Mouse (Mus musculus) embryo, embryonic 9.5 days (tissue): ENCODE data around the gene Gbe1.

ENCODE experiments used
- DNase-seq: peaks from one replicate; pipeline ENCODE4 v3.0.0-alpha.2; 2017; ENCODE audit errors: extremely low spot score

Gene Gbe1

DNA sequence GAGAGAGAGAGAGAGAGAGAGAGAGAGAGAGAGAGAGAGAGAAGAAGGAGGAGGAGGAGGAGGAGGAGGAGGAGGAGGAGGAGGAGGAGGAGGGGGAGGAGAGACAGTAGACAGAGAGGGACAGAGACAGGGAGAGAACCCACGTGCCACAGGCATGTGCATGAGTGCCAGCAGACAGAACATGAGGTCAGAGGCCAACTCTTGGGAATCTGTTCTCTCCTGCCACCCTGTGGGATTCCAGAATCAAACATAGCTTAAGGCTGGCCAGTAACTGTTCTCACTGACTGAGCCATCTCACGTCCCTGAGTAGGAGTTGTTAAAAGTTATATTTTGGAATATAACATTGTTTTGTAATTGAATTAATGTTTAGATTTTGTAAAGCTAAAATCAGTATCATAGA lies 39.3 kb downstream of the Gbe1 start:
- DNase-seq, result peak; percentile 26

- no peak for DNase-seq
Observed at GRCm38 (mm10) chr16:70358326-70358725, 44.6 kb downstream of the Gbe1 start.

- no peak for DNase-seq
Observed at GRCm38 (mm10) chr16:70365229-70365628, 51.5 kb downstream of the Gbe1 start.

DNA sequence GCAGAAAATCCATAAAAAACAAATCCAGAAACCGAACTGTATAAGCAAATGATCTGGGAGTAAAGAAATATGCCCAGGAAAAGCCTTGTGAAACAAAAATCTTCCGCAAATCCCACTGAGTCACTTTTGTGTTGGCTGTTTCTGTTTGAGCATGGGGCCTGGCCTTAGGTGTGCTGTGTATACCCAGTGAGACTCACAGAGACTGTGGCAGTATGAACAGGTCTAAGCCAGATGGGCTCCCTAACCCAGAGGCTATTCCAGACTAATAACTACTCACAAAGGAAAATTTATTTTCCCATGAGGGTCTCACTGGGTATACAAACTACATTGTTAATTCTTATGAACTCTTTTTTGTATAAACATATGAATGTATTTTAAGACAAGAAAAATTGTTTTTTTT lies 67.3 kb downstream of the Gbe1 start:
- DNase-seq, result no peak

- no peak for DNase-seq
Observed at GRCm38 (mm10) chr16:70385494-70385893, 71.7 kb downstream of the Gbe1 start.

DNA sequence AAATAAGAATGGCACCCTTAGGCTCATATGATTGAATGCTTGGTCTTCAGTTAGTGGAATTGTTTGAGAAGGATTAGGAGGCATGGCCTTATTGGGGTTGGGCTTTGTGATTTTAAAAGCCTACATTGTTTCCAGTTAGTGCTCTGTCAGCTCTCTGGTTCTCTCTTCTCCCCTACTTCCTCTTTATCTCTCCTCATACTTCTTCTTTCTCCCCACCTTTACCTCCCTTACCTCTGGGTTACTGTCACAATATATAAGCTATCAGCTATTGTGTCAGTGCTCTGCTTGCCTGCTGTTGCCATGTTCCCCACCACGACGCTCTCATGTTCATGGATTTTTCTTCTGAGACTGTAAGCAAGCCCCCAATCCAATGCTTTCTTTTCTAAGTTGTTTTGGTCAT lies 73.6 kb downstream of the Gbe1 start:
- no peak for DNase-seq

- DNase-seq, result no peak
Observed at GRCm38 (mm10) chr16:70395276-70395675, 81.5 kb downstream of the Gbe1 start.

GRCm38 (mm10) chr16:70407780-70408179 lies 94.0 kb downstream of the Gbe1 start:
- DNase-seq, result no peak

DNA sequence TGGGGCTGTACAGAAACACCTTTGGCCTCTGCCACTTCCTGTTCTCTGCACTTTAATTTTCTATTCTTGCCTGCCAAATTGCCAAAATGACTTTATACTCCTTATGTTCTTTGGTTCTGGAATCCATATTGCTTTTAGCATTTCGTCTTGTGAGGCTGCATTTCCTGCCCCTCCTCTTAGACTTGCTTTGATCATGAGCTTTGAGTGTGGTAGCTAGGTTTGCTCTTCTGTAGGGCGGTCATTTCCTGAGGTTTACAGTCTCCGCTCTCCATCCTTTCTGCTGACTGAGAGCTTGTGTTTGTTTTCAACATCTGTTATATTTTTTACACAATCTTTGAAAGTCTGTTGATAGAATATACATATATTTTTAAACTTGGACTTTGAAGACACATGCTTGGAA lies 107.3 kb downstream of the Gbe1 start:
- no peak for DNase-seq

DNA sequence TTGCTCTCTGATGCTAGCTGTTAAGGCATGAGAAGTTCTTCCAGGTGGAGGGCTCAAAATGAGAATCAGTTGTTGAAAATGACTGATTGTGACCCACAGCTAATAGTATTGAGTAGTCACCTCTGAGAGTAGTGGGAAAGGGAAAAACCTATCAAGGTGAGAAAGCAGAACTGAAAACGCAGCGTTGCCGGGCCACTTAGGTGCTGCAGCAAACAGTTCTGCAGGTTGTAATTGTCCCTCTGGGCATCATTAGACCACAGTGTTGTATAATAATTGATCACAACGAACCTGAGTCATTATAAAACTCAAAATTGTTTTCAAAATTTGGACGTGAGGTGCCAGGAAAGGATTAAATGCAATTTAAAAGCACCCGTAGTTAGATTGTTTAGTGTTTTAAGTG lies 135.8 kb downstream of the Gbe1 start:
- no peak for DNase-seq

DNA sequence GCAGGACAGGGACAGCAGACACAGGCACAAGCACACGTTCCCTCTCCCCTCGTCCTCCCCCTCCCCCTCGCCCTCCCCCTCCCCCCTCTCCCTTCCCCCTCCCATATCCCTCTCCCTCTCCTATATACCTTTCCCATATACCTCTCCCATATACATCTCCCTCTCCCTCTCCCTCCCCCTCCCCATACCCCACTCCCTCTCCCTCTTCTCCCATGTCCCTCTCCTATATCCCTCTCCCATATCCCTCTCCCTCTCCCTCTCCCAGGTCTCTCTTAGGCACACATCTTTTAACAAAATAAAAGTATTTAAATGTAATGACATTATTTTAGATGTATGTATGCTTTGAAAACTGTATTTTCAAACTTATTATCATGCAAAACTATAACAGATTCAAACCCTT lies 161.8 kb downstream of the Gbe1 start:
- DNase-seq, result no peak

- DNase-seq, result no peak
Observed at GRCm38 (mm10) chr16:70476161-70476560, 162.4 kb downstream of the Gbe1 start.

- no peak for DNase-seq
Observed at GRCm38 (mm10) chr16:70480494-70480893, 166.7 kb downstream of the Gbe1 start.

GRCm38 (mm10) chr16:70506457-70506856 lies 192.7 kb downstream of the Gbe1 start:
- DNase-seq, result no peak

GRCm38 (mm10) chr16:70510938-70511337 lies 197.2 kb downstream of the Gbe1 start:
- DNase-seq, result no peak

GRCm38 (mm10) chr16:70522861-70523260 lies 209.1 kb downstream of the Gbe1 start:
- no peak for DNase-seq

DNA sequence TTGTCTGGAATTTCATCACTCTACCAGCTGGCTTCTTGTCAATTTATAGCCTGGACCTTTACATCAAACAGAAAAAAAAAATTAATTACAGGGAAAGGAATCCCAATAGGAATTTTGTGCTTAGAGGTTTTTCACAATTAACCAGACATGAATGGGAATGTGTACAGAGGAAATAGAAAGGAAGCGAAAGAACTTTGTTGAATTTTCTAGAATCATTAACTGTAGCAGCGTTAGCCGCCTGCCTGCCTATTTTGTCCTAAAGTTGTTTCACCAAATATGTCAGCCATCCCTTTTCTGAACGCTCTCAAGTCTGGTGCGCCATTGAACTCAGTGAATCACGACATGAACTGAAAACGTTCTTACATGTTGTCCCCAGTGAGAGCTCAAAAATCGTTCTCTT lies 209.8 kb downstream of the Gbe1 start:
- no peak for DNase-seq

DNA sequence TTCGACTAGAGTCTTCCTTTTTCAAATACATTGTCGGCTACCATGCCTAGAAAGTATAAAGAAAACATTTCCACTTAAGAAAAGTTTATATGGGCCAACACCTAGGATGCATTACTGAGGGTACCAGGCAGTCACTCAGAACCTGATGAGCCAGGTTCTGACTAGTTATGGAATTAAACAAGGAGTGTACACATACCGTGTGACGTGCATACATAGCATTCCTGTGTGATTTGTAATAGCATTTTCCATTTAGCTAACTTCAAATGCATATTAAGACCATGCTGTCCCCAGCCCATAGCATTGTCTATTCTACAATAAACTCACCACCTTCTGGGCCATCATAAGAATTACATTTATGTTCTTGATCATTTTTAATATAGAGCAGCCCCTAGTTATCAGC lies 210.5 kb downstream of the Gbe1 start:
- DNase-seq, result no peak

GRCm38 (mm10) chr16:70527224-70527623 lies 213.5 kb downstream of the Gbe1 start:
- no peak for DNase-seq

- DNase-seq, result no peak
Observed at GRCm38 (mm10) chr16:70535224-70535623, 221.5 kb downstream of the Gbe1 start.

- peak; percentile 28 for DNase-seq
Observed at GRCm38 (mm10) chr16:70550835-70551234, 237.1 kb downstream of the Gbe1 start.

DNA sequence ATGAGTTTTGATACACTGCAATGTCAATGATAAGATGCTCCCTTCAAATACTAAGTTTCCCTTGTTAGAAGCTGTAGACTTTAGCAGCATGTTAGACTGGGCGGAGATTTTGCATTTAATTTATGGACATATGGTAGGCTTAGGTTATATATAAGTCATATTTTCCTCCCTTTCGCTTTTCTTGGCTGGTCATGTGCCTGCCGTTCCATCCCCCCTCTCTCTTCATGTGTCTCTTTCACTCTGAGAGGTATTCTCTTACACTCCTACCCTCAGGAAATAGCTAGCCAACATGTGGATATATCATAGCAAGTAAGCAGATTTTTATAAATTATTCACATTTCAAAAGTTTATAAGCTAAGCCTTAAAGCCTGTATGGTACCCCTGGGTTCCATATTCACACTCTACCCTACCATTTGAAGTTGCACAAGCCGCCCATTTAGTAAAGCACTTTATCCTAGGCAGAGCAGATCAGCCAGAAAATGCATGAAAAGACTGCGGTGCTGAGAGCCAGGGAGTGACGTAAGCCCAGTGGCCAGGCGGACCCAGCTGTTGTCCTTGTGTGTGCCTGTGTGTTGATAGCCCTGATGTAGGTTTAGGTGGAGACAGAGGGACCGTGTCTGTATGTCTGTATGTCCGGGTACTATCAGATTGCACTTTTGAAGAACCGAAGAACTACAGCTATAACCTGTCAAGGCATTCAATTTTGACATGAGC lies 248.0 kb downstream of the Gbe1 start:
- no peak for DNase-seq

DNA sequence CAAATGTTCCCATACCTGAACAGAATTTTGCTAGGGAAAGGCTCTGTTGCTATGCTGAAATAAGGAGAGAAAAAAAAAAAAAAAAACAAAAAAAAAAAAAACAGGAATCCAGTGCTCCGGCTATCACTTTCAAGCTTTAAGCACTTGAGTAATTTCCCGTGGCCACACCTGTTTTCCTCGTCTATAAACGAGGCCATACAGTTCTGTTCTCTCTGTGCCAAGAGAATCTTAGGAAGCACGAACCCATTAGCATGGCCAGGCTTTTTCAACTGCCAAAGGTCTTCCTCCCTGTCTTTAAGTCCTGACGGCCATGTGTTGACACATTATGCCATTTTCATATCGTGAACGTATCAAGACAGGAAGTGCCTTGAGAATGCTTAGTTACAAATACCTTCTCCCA lies 248.8 kb downstream of the Gbe1 start:
- DNase-seq, result no peak

GRCm38 (mm10) chr16:70563456-70563855 lies 249.7 kb downstream of the Gbe1 start:
- no peak for DNase-seq
